Mouse (Mus musculus) kidney, adult 2 months (tissue): Measurements from ENCODE around the gene Nabp2.

Experiments
- CTCF ChIP-seq: fragments of 200-500 bp; conservative IDR thresholded peaks from 2 replicates; pipeline ENCODE4 v1.5.1; 2011; ENCODE audit warnings: low read depth, mild to moderate bottlenecking, control low read depth, low read length, moderate library complexity, mixed read lengths; ENCODE audit not compliant: insufficient read depth, insufficient read length
- POLR2A ChIP-seq: fragments of 200-500 bp; IDR thresholded peaks from one replicate; pipeline ENCODE4 v1.6.1; 2011; ENCODE audit warnings: low read depth, low read length, control low read depth

GRCm38 (mm10) chr10:128368402-128369217 is 42.7 kb downstream of the Nabp2 start, which contains the start of gene Coq10a:
- peak; percentile 83 for TF ChIP-seq POLR2A
- TF ChIP-seq CTCF: no peak
